Mouse (Mus musculus) forebrain, embryonic 16.5 days (tissue): ENCODE data around the gene Pawr. TPM values are rescaled to one million over a fixed set of nuclear protein-coding genes. Genes with fewer than 3 reads are reported as not detected.

Experiments
- ATAC-seq: fragments of 200-750 bp; cut with Nextera tagmentation; 2 replicates; pipeline ENCODE4 v1.8.0; 2017; ENCODE audit warnings: mild to moderate bottlenecking, moderate library complexity
- H3K27ac ChIP-seq: fragments of 300-500 bp; sonication (generic); 2 replicates; pipeline ENCODE4 v1.5.1; 2014; ENCODE audit warnings: low read length, control low read depth
- H3K27me3 ChIP-seq: fragments of 300-500 bp; sonication (generic); replicated peaks from 2 replicates; pipeline ENCODE4 v1.6.1; 2014; ENCODE audit warnings: low read length; ENCODE audit not compliant: control insufficient read depth, insufficient read depth
- H3K36me3 ChIP-seq: fragments of 300-500 bp; sonication (generic); 2 replicates; pipeline ENCODE4 v1.6.1; 2014; ENCODE audit not compliant: control insufficient read depth, insufficient read depth
- H3K4me1 ChIP-seq: fragments of 300-500 bp; sonication (generic); replicated peaks from 2 replicates; pipeline ENCODE4 v1.6.1; 2014; ENCODE audit warnings: low read length; ENCODE audit not compliant: control insufficient read depth, insufficient read depth
- H3K4me2 ChIP-seq: fragments of 300-500 bp; sonication (generic); 2 replicates; pipeline ENCODE4 v1.6.1; 2014; ENCODE audit warnings: mild to moderate bottlenecking, low read length, control low read depth
- H3K4me3 ChIP-seq: fragments of 300-500 bp; sonication (generic); replicated peaks from 2 replicates; pipeline ENCODE4 v1.5.1; 2014; ENCODE audit warnings: mild to moderate bottlenecking, low read length, control low read depth
- H3K9ac ChIP-seq: fragments of 300-500 bp; sonication (generic); replicated peaks from 2 replicates; pipeline ENCODE4 v1.6.1; 2014; ENCODE audit warnings: low read depth, low read length, control low read depth
- H3K9me3 ChIP-seq: fragments of 300-500 bp; sonication (generic); 2 replicates; pipeline ENCODE4 v1.6.1; 2016; ENCODE audit warnings: low read length; ENCODE audit not compliant: control insufficient read depth
- WGBS: fragments of 180-500 bp; shearing (Covaris S2); extraction: QIAGEN DNeasy Blood & Tissue Kit; methylation state at CpG from one replicate; pipeline ENCODE4 v1.1.7; 2014; 5-methylcytosine and 5-hydroxymethylcytosine counted together
- microRNA-seq: library from miRNA; unstranded; fragments of <30 nt; microRNA quantifications from one replicate; pipeline ENCODE4, GENCODE M21; 2017
- polyA plus RNA-seq: library from polyadenylated mRNA; unstranded; fragments of >200 nt; fragmentation: Nextera tagmentation; extraction: Ambion mirVana; gene quantifications from 2 replicates; pipeline ENCODE4 v1.2.1, GENCODE M21; 2015

The Pawr gene
- polyA plus RNA-seq, 1 experiment from 2014 or later, result 2.2 TPM

- Histone ChIP-seq H3K4me2 (no peak overlapping the region), H3K36me3 (no peaks in the 10 kb centered on the region), H3K4me1 (peaks cover 3% of the 10 kb centered on the region; the same call in 1 of the 2 replicates), H3K9ac (no peak overlapping the region), H3K27ac (no peak overlapping the region), H3K9me3 (no peaks in the 10 kb centered on the region), H3K4me3 (no peak overlapping the region), H3K27me3 (no peaks in the 10 kb centered on the region)
- 50% methylated on average over 2 of the region's 2 CpGs for WGBS
- no peak for ATAC-seq
Observed at GRCm38 (mm10) chr10:108461862-108462261, 129.9 kb downstream of the Pawr start.

Small RNA genes lying within 50 kb of the gene (microRNA-seq; reads per million reads assigned to microRNA genes)
- gene Gm25591, result not detected

Other genes starting within 250 kb of the Pawr start
- 81.7 and 87.3 TPM in 2 replicates for gene Ppp1r12a, start 169.9 kb upstream of the Pawr start, polyA plus RNA-seq